8 mouse cellular contexts compared by ENCODE assay signal in the genomic region with DNA sequence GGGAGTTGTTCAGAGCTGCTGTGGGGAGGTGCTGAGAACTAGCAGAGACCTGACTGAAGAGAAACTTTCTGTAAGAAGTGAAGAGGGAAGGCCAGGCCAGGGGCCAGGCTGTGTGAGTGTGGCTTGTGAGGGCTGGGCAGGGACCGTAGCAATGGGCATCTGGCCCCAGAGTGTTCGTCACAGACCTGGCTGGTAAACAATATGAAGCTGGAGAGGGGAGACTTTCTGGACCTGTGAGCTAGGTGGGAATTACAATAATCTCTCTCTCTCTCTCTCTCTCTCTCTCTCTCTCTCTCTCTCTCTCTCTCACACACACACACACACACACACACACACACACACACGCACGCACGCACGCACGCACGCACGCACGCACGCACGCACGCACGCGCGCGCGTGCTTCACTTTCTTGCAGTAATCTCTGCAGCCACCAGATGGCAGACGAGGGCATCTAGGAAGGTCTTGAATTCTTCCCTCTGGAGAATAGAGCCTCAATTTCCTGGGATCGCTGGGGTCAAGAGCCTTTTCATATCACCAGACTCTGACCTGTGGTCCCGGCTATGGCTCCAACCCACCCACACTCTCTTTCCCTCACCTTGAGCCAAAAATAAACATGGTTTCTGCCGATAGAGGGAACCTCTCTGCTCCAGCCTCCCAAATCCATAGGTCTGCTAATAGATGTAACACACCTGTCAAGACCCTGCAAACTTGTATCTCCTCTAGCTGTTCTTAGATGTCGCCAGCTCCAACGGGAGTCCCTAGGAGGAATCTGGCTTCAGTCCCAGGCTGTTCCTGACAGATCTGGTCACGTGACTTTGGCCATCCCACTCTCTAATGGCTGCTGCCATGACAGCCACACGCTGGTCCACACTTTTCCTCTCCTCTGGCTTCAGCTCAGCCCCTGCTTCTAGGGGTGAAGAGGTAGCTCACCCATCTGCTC. TPM values are rescaled to one million over a fixed set of nuclear protein-coding genes. Genes with fewer than 3 reads are reported as not detected.
DNase-seq lines count a peak whose midpoint lies in the region; ATAC-seq lines count a peak whose summit lies in the region.

No protein-coding gene starts in this region.

- peak overlapping the region; percentile 64 for H3K9ac ChIP-seq in hindbrain, embryonic 11.5 days (ENCODE audit: low read depth, low read length)
- H3K9ac ChIP-seq in lung, embryonic 16.5 days (ENCODE audit: low read length), result peak overlapping the region; percentile 74

- no peak overlapping the region for H3K27ac ChIP-seq in hindbrain, embryonic 11.5 days (ENCODE audit: low read depth, low read length)
- H3K27ac ChIP-seq in lung, embryonic 16.5 days (ENCODE audit: low read length), result peak overlapping the region; percentile 64

- H3K4me1 ChIP-seq in hindbrain, embryonic 11.5 days (replicated peaks; ENCODE audit: control insufficient read depth, insufficient read depth, low read length), result no peaks in the 10 kb centered on the region
- H3K4me1 ChIP-seq in lung, embryonic 16.5 days (replicated peaks; ENCODE audit: control insufficient read depth, insufficient read depth, low read length), result peaks cover 10% of the 10 kb centered on the region; the same call in 1 of the 2 replicates

- H3K36me3 ChIP-seq in hindbrain, embryonic 11.5 days (ENCODE audit: control insufficient read depth, insufficient read depth, low read length), result no peaks in the 10 kb centered on the region
- no peaks in the 10 kb centered on the region for H3K36me3 ChIP-seq in lung, embryonic 16.5 days (ENCODE audit: control insufficient read depth, insufficient read depth, low read length)

- no peaks in the 10 kb centered on the region for H3K9me3 ChIP-seq in hindbrain, embryonic 11.5 days (ENCODE audit: control insufficient read depth, low read length)
- no peaks in the 10 kb centered on the region for H3K9me3 ChIP-seq in lung, embryonic 16.5 days (ENCODE audit: control insufficient read depth, low read length)

- peak; percentile 66 for DNase-seq in MN1 (ENCODE audit: low spot score)
- DNase-seq in cerebellum, adult 9-11 months, result peak; percentile 85
- DNase-seq in frontal cortex, adult 2 months (ENCODE audit: extremely low spot score in 1 of 2, low spot score in 1 of 2), result peak; percentile 43 to 94
- peak; percentile 93 for DNase-seq in hindbrain, embryonic 11.5 days (ENCODE audit: low spot score)
- peak; percentile 80 for DNase-seq in layer of hippocampus, adult 9-11 months
- DNase-seq in ovary, postnatal 14 days (ENCODE audit: low spot score), result peak; percentile 85
- peak; percentile 79 for DNase-seq in thymus, postnatal 14 days

- peak overlapping the region; percentile 38 for H3K4me2 ChIP-seq in hindbrain, embryonic 11.5 days (replicated peaks; ENCODE audit: low read depth, low read length)
- peak overlapping the region; percentile 66 for H3K4me2 ChIP-seq in lung, embryonic 16.5 days (ENCODE audit: low read depth, low read length)

- H3K4me3 ChIP-seq in hindbrain, embryonic 11.5 days (ENCODE audit: low read depth, low read length), result peak overlapping the region; percentile 22; the same call in 1 of the 2 replicates
- peak overlapping the region; percentile 44 for H3K4me3 ChIP-seq in lung, embryonic 16.5 days (ENCODE audit: low read length)

- WGBS in hindbrain, embryonic 11.5 days, result 13% methylated on average over 26 of the region's 26 CpGs
- WGBS in lung, embryonic 16.5 days, result 11% methylated on average over 26 of the region's 26 CpGs

- no peaks in the 10 kb centered on the region for H3K27me3 ChIP-seq in hindbrain, embryonic 11.5 days (ENCODE audit: control insufficient read depth, insufficient read depth, low read length)
- H3K27me3 ChIP-seq in lung, embryonic 16.5 days (ENCODE audit: control insufficient read depth, insufficient read depth, low read depth, low read length), result no peaks in the 10 kb centered on the region

- peak; percentile 69 for ATAC-seq in hindbrain, embryonic 11.5 days (ENCODE audit: low FRiP score)
- peak; percentile 55 for ATAC-seq in lung, embryonic 16.5 days (ENCODE audit: low read depth)

RNA-seq across cellular contexts. Expression of a gene that starts 16.1 kb away (rescaled TPM):
- 20.3 and 21.0 TPM in 2 replicates for polyA plus RNA-seq in frontal cortex, adult 2 months (2012; rRNA removed)
- polyA plus RNA-seq in hindbrain, embryonic 11.5 days (2014; fragmentation: Nextera tagmentation; extraction: Ambion mirVana), result 10.7 and 15.2 TPM in 2 replicates
- 9.9 and 11.3 TPM in 2 replicates for polyA plus RNA-seq in lung, embryonic 16.5 days (2015; fragmentation: Nextera tagmentation; extraction: Ambion mirVana)

RNA-seq across cellular contexts. Expression of a gene that starts 42.0 kb away (rescaled TPM):
- 22.2 and 28.1 TPM in 2 replicates for polyA plus RNA-seq in frontal cortex, adult 2 months (2012; rRNA removed)
- 0.24 and 0.25 TPM in 2 replicates for polyA plus RNA-seq in hindbrain, embryonic 11.5 days (2014; fragmentation: Nextera tagmentation; extraction: Ambion mirVana)
- polyA plus RNA-seq in lung, embryonic 16.5 days (2015; fragmentation: Nextera tagmentation; extraction: Ambion mirVana), result 0.25 and 0.73 TPM in 2 replicates

Comparison
In these comparisons a context has a peak if more than half of its experiments do, and no peak if none do; other contexts are left out.
1. RNA of a gene that starts 42.0 kb away (polyA plus RNA-seq): 22.2 to 28.1 TPM in frontal cortex, adult 2 months; 0.25 to 0.73 TPM in lung, embryonic 16.5 days and 0.24 to 0.25 TPM in hindbrain, embryonic 11.5 days; every median in the first group is over 10 times any median in the second.
2. Peak in every context shown above with its lines, with median percentiles within 50 percentile points of each other: DNase-seq.